Mouse (Mus musculus): ENCODE data around the gene Top3a.

Top3a gene

DNA sequence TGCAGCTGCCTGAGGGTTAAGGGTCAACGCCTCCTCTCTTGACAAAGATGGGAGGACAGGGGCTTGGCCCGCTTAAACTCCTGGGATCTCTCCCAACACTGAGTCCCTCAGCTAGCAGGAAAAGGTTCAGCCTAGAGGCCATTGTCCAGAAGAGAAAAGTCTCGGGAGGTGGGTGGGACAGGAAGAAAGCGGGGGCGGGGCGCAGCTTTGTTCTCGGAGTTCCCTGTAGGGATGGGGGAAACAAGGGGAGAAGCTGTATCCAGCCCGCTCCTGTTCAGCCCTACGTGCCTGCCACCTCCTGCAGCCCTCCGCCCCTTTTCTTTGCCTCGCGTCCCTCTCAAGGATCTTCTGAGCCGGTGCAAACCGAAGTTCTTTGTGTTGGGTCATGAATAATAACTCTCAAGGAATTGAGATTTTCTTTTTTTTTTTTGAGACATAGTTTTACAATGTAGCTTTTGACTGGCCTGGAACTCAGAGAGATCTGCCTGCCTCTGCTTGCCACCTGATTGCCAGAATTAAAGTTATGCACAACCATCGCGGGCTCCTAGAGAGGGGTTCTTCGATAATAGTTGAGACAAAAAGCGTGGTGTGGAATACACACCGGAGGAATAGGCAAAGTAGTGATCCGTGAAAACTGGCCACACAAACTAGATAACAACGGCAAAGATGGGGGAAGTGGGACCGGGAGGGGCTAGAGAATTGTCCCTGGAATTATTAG lies 78.2 kb downstream of the Top3a start:
- in situ Hi-C loops (cut with MboI; ENCODE audit: unreplicated experiment in 2 of 2), result loop anchor here (5.0 to 25.0 kb wide), 7 partner anchors 78 to 393 kb away; partner anchors contain the start of genes Alkbh5 (in 1 of the 2), Smcr8 (in 1 of the 2), Tmem11 (in 1 of the 2) and Top3a (in 1 of the 2)

GRCm38 (mm10) chr11:60697561-60697960 lies 79.6 kb downstream of the Top3a start:
- in situ Hi-C loops (cut with MboI; ENCODE audit: unreplicated experiment in 2 of 2), result loop anchor here (5.0 to 25.0 kb wide), 7 partner anchors 80 to 395 kb away; partner anchors contain the start of genes Alkbh5 (in 1 of the 2), Smcr8 (in 1 of the 2), Tmem11 (in 1 of the 2) and Top3a (in 1 of the 2)

- in situ Hi-C loops (cut with MboI; ENCODE audit: unreplicated experiment in 2 of 2), result loop anchor here (5.0 to 25.0 kb wide), 7 partner anchors 81 to 396 kb away; partner anchors contain the start of genes Alkbh5 (in 1 of the 2), Smcr8 (in 1 of the 2), Tmem11 (in 1 of the 2) and Top3a (in 1 of the 2)
These were observed 81.0 kb downstream of the Top3a start for GRCm38 (mm10) chr11:60696165-60696564.

Measured in v-Abl transformed pro-B cells (cell line).